Mouse (Mus musculus) lung, embryonic 14.5 days (tissue): ENCODE data around the gene Clmp. TPM values are rescaled to one million over a fixed set of nuclear protein-coding genes. Genes with fewer than 3 reads are reported as not detected.

Experiments
- ATAC-seq: fragments of 200-750 bp; cut with Nextera tagmentation; 2 replicates; pipeline ENCODE4 v1.8.0; 2017; ENCODE audit warnings: mild to moderate bottlenecking, moderate TSS enrichment, moderate library complexity; ENCODE audit not compliant: insufficient read depth
- DNase-seq: peaks from one replicate; pipeline ENCODE4 v3.0.0-alpha.2; 2015
- H3K27ac ChIP-seq: fragments of 300-500 bp; sonication (generic); 2 replicates; pipeline ENCODE4 v1.5.1; 2014; ENCODE audit warnings: low read depth, mild to moderate bottlenecking, moderate library complexity
- H3K27me3 ChIP-seq: fragments of 300-500 bp; sonication (generic); 2 replicates; pipeline ENCODE4 v1.6.1; 2014; ENCODE audit warnings: low read length, control low read depth; ENCODE audit not compliant: insufficient read depth
- H3K36me3 ChIP-seq: fragments of 300-500 bp; sonication (generic); 2 replicates; pipeline ENCODE4 v1.6.1; 2014; ENCODE audit warnings: control low read depth; ENCODE audit not compliant: insufficient read depth
- H3K4me1 ChIP-seq: fragments of 300-500 bp; sonication (generic); 2 replicates; pipeline ENCODE4 v1.6.1; 2014; ENCODE audit warnings: antibody characterized with exemption, control low read depth; ENCODE audit not compliant: insufficient read depth
- H3K4me2 ChIP-seq: fragments of 300-500 bp; sonication (generic); 2 replicates; pipeline ENCODE4 v1.6.1; 2014; ENCODE audit warnings: mild to moderate bottlenecking
- H3K4me3 ChIP-seq: fragments of 300-500 bp; sonication (generic); 2 replicates; pipeline ENCODE4 v1.5.1; 2014; ENCODE audit warnings: low read depth, low read length
- H3K9ac ChIP-seq: fragments of 300-500 bp; sonication (generic); 2 replicates; pipeline ENCODE4 v1.6.1; 2014
- H3K9me3 ChIP-seq: fragments of 300-500 bp; sonication (generic); 2 replicates; pipeline ENCODE4 v1.6.1; 2016; ENCODE audit warnings: low read depth, low read length, control low read depth
- CTCF ChIP-seq: IDR thresholded peaks from 2 replicates; pipeline ENCODE4 v1.5.1; 2016; ENCODE audit warnings: antibody characterized with exemption, low read depth
- WGBS: fragments of 180-500 bp; shearing (Covaris S2); extraction: QIAGEN DNeasy Blood & Tissue Kit; methylation state at CpG from one replicate; pipeline ENCODE4 v1.1.7; 2014; 5-methylcytosine and 5-hydroxymethylcytosine counted together
- polyA plus RNA-seq: library from polyadenylated mRNA; unstranded; fragments of >200 nt; fragmentation: Nextera tagmentation; extraction: Ambion mirVana; gene quantifications from 2 replicates; pipeline ENCODE4 v1.2.1, GENCODE M21; 2014

The Clmp gene
- polyA plus RNA-seq, 1 experiment from 2014 or later = 20.6 TPM

- 58% methylated on average over 2 of the region's 2 CpGs for WGBS
Measured at GRCm38 (mm10) chr9:40811860-40812259, 126.1 kb downstream of the Clmp start.

GRCm38 (mm10) chr9:40814060-40814459, 128.3 kb downstream of the Clmp start:
- Histone ChIP-seq H3K9ac (no peak overlapping the region), H3K9me3 (no peaks in the 10 kb centered on the region), H3K4me1 (no peaks in the 10 kb centered on the region), H3K27me3 (no peaks in the 10 kb centered on the region), H3K36me3 (no peaks in the 10 kb centered on the region; the same call in 1 of the 2 replicates), H3K4me3 (no peak overlapping the region), H3K4me2 (no peak overlapping the region), H3K27ac (no peak overlapping the region)
- ATAC-seq (no peak), DNase-seq (no peak)
- no peak for TF ChIP-seq CTCF
- WGBS = 80% methylated on average over 7 of the region's 7 CpGs

More at GRCm38 (mm10) chr9:40811860-40812259, 126.1 kb downstream of the Clmp start:
- peak; percentile 37 for DNase-seq
- Histone ChIP-seq H3K4me2 (no peak overlapping the region), H3K4me3 (no peak overlapping the region), H3K9me3 (no peaks in the 10 kb centered on the region), H3K4me1 (no peaks in the 10 kb centered on the region), H3K27ac (no peak overlapping the region), H3K36me3 (peaks cover 5% of the 10 kb centered on the region), H3K27me3 (no peaks in the 10 kb centered on the region), H3K9ac (no peak overlapping the region)
- no peak for ATAC-seq
- peak; percentile 55 for TF ChIP-seq CTCF

GRCm38 (mm10) chr9:40817325-40818028, 131.7 kb downstream of the Clmp start:
- 82% methylated on average over 5 of the region's 5 CpGs for WGBS
- ATAC-seq (no peak), DNase-seq (no peak)
- no peaks in the 10 kb centered on the region for H3K4me1 ChIP-seq
- H3K36me3 ChIP-seq = no peaks in the 10 kb centered on the region
- no peak overlapping the region for H3K9ac ChIP-seq
- no peak overlapping the region for H3K4me3 ChIP-seq
- no peaks in the 10 kb centered on the region for H3K27me3 ChIP-seq
- no peak for TF ChIP-seq CTCF
- no peaks in the 10 kb centered on the region for H3K9me3 ChIP-seq
- H3K4me2 ChIP-seq = no peak overlapping the region
- no peak overlapping the region for H3K27ac ChIP-seq

- Histone ChIP-seq H3K4me2 (no peak overlapping the region), H3K27ac (no peak overlapping the region), H3K4me1 (no peaks in the 10 kb centered on the region), H3K27me3 (no peaks in the 10 kb centered on the region), H3K36me3 (no peaks in the 10 kb centered on the region), H3K9me3 (no peaks in the 10 kb centered on the region), H3K9ac (no peak overlapping the region), H3K4me3 (no peak overlapping the region)
- no peak for TF ChIP-seq CTCF
- DNase-seq (peak; percentile 26), ATAC-seq (no peak)
- 43% methylated on average over 6 of the region's 6 CpGs for WGBS
Measured at GRCm38 (mm10) chr9:40825601-40826000, 139.8 kb downstream of the Clmp start.

- Histone ChIP-seq H3K27me3 (no peaks in the 10 kb centered on the region), H3K9ac (no peak overlapping the region), H3K4me1 (no peaks in the 10 kb centered on the region), H3K9me3 (no peaks in the 10 kb centered on the region), H3K4me3 (no peak overlapping the region), H3K27ac (no peak overlapping the region), H3K4me2 (no peak overlapping the region), H3K36me3 (no peaks in the 10 kb centered on the region)
- DNase-seq (no peak), ATAC-seq (no peak)
- no peak for TF ChIP-seq CTCF
- WGBS = 81% methylated on average over 4 of the region's 4 CpGs
Measured at GRCm38 (mm10) chr9:40827366-40827765, 141.6 kb downstream of the Clmp start.

- TF ChIP-seq CTCF = peak; percentile 87
- no peak overlapping the region for H3K9ac ChIP-seq
- H3K4me3 ChIP-seq = no peak overlapping the region
- DNase-seq (peak; percentile 93), ATAC-seq (no peak)
- H3K27me3 ChIP-seq = no peaks in the 10 kb centered on the region
- 5% methylated on average over 12 of the region's 12 CpGs for WGBS
- no peaks in the 10 kb centered on the region for H3K36me3 ChIP-seq
- no peaks in the 10 kb centered on the region for H3K9me3 ChIP-seq
- H3K4me2 ChIP-seq = no peak overlapping the region
- H3K27ac ChIP-seq = no peak overlapping the region
- no peaks in the 10 kb centered on the region for H3K4me1 ChIP-seq
Measured at GRCm38 (mm10) chr9:40834569-40834968, 148.8 kb downstream of the Clmp start.

Other genes with a start within 250 kb of the Clmp start
- 2.7 and 3.3 TPM in 2 replicates for gene Gramd1b, start 154.6 kb upstream of the Clmp start, polyA plus RNA-seq
- not detected in 2 replicates for gene Gm21915, start 15.3 kb upstream of the Clmp start, polyA plus RNA-seq
- gene Hspa8, start 115.0 kb downstream of the Clmp start, polyA plus RNA-seq = 2,522 and 2,633 TPM in 2 replicates
- not detected in 2 replicates for gene Bsx, start 188.2 kb downstream of the Clmp start, polyA plus RNA-seq